9 mouse cellular contexts compared by ENCODE assay signal in the genomic region with DNA sequence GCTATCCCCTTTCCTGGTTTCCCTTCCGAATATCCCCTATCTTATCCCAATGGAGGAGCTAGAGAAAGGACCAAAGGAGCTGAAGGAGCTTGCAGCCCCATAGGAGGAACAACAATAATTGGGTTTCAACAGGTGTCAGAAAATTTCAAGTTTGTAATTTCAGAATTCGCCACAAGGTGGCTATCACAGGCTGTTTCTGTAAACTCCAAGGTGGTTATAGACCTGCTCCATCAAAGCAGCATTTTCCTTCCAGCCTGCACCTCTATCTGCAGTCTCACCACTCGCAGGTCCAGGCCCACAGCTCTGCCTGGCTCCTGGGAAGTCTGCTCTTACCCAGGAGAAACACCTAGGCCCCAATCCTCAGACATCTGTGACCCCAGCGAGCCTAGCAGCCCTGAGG. TPM values are rescaled to one million over a fixed set of nuclear protein-coding genes. Genes with fewer than 3 reads are reported as not detected.
A peak's percentile ranks its signal among the peaks of the same experiment; 100 is the strongest.
DNase-seq lines count a peak whose midpoint lies in the region; ATAC-seq and TF ChIP-seq lines count a peak whose summit lies in the region.
"Had no signal": no experiment of that assay in that cellular context is flagged by ENCODE, and none has a peak within 500 bp of the region (broad histone marks: within the 10 kb centered on the region; RNA-seq: fewer than 3 reads in every experiment).

No protein-coding gene starts in this region.

- no peaks in the 10 kb centered on the region for H3K27me3 ChIP-seq in hindbrain, embryonic 11.5 days (ENCODE audit: control insufficient read depth, insufficient read depth, low read length)
- H3K27me3 ChIP-seq in hindbrain, embryonic 12.5 days: no peaks in the 10 kb centered on the region
- no peaks in the 10 kb centered on the region for H3K27me3 ChIP-seq in heart, postnatal 0 days (ENCODE audit: control insufficient read depth, insufficient read depth, low read length)
- no peaks in the 10 kb centered on the region for H3K27me3 ChIP-seq in thymus, adult 2 months (ENCODE audit: control insufficient read depth, insufficient read depth, low read length)
- H3K27me3 ChIP-seq: neural tube, embryonic 13.5 days had no signal

- H3K4me3 ChIP-seq in hindbrain, embryonic 11.5 days (ENCODE audit: low read depth, low read length): no peak overlapping the region
- no peak overlapping the region for H3K4me3 ChIP-seq in hindbrain, embryonic 12.5 days
- no peak overlapping the region for H3K4me3 ChIP-seq in heart, postnatal 0 days (ENCODE audit: low read depth, low read length)
- no peak overlapping the region for H3K4me3 ChIP-seq in thymus, adult 2 months (ENCODE audit: control insufficient read depth, insufficient read depth, low read length)
- H3K4me3 ChIP-seq: neural tube, embryonic 13.5 days had no signal

- no peaks in the 10 kb centered on the region for H3K9me3 ChIP-seq in hindbrain, embryonic 11.5 days (ENCODE audit: control insufficient read depth, low read length)
- no peaks in the 10 kb centered on the region for H3K9me3 ChIP-seq in hindbrain, embryonic 12.5 days (replicated peaks)
- H3K9me3 ChIP-seq in heart, postnatal 0 days (replicated peaks; ENCODE audit: control insufficient read depth, low read length): no peaks in the 10 kb centered on the region
- H3K9me3 ChIP-seq: neural tube, embryonic 13.5 days had no signal

- TF ChIP-seq CTCF in heart, postnatal 0 days (IDR thresholded peaks at IDR 0.05; ENCODE audit: low read depth): peak; percentile 56
- TF ChIP-seq CTCF in thymus, adult 2 months (IDR thresholded peaks at IDR 0.05; ENCODE audit: borderline replicate concordance, control insufficient read depth, extremely low read depth, insufficient read depth, low read length, poor library complexity): no peak

- H3K36me3 ChIP-seq in hindbrain, embryonic 11.5 days (ENCODE audit: control insufficient read depth, insufficient read depth, low read length): no peaks in the 10 kb centered on the region
- no peaks in the 10 kb centered on the region for H3K36me3 ChIP-seq in hindbrain, embryonic 12.5 days
- no peaks in the 10 kb centered on the region for H3K36me3 ChIP-seq in heart, postnatal 0 days (replicated peaks; ENCODE audit: control insufficient read depth, insufficient read depth, low read length)
- no peaks in the 10 kb centered on the region for H3K36me3 ChIP-seq in thymus, adult 2 months (ENCODE audit: control insufficient read depth, insufficient read depth, low read length)
- H3K36me3 ChIP-seq: neural tube, embryonic 13.5 days had no signal

- ATAC-seq in hindbrain, embryonic 11.5 days (ENCODE audit: low FRiP score): no peak
- ATAC-seq in hindbrain, embryonic 12.5 days (ENCODE audit: low FRiP score): no peak
- peak; percentile 36; the same call in 1 of the 2 replicates for ATAC-seq in heart, postnatal 0 days (ENCODE audit: insufficient read depth, low read depth)
- peak; percentile 82 for ATAC-seq in megakaryocyte-erythroid progenitor cell, adult 5-6 weeks (replicated peaks; ENCODE audit: low FRiP score, low TSS enrichment, poor library complexity, severe bottlenecking)

- no peak overlapping the region for H3K9ac ChIP-seq in hindbrain, embryonic 11.5 days (ENCODE audit: low read depth, low read length)
- H3K9ac ChIP-seq in hindbrain, embryonic 12.5 days: no peak overlapping the region; the same call in 1 of the 2 replicates
- H3K9ac ChIP-seq in heart, postnatal 0 days (replicated peaks; ENCODE audit: low read depth, low read length): no peak overlapping the region
- H3K9ac ChIP-seq: neural tube, embryonic 13.5 days had no signal

- no peaks in the 10 kb centered on the region for H3K4me1 ChIP-seq in hindbrain, embryonic 11.5 days (replicated peaks; ENCODE audit: control insufficient read depth, insufficient read depth, low read length)
- H3K4me1 ChIP-seq in hindbrain, embryonic 12.5 days: no peaks in the 10 kb centered on the region
- H3K4me1 ChIP-seq in heart, postnatal 0 days (ENCODE audit: control insufficient read depth, insufficient read depth): no peaks in the 10 kb centered on the region
- H3K4me1 ChIP-seq in thymus, adult 2 months (replicated peaks; ENCODE audit: control insufficient read depth, insufficient read depth, low read length): no peaks in the 10 kb centered on the region
- H3K4me1 ChIP-seq: neural tube, embryonic 13.5 days had no signal

- no peak for TF ChIP-seq POLR2A in thymus, adult 2 months (IDR thresholded peaks at IDR 0.05; ENCODE audit: control insufficient read depth, extremely low read depth, insufficient read depth, low read length, poor library complexity)

- no peak overlapping the region for H3K4me2 ChIP-seq in hindbrain, embryonic 11.5 days (replicated peaks; ENCODE audit: low read depth, low read length)
- no peak overlapping the region for H3K4me2 ChIP-seq in hindbrain, embryonic 12.5 days (replicated peaks)
- no peak overlapping the region for H3K4me2 ChIP-seq in heart, postnatal 0 days (ENCODE audit: low read depth, low read length)
- H3K4me2 ChIP-seq: neural tube, embryonic 13.5 days had no signal

- WGBS in hindbrain, embryonic 11.5 days: 19% methylated on average over 4 of the region's 4 CpGs
- WGBS in hindbrain, embryonic 12.5 days: 12% methylated on average over 4 of the region's 4 CpGs
- 5% methylated on average over 4 of the region's 4 CpGs for WGBS in heart, postnatal 0 days
- WGBS in thymus, adult 2 months: 10% methylated on average over 4 of the region's 4 CpGs

- peak; percentile 58 for DNase-seq in hindbrain, embryonic 11.5 days (ENCODE audit: low spot score)
- DNase-seq in ES-CJ7 (ENCODE audit: low read depth, low spot score): peak; percentile 85
- DNase-seq in cerebellum, adult 8-10 months: peak; percentile 68
- DNase-seq in heart, postnatal 0 days (ENCODE audit: low spot score): peak; percentile 12
- peak; percentile 30 to 50 for DNase-seq in layer of hippocampus, postnatal 10 days (ENCODE audit: low spot score in 2 of 2)
- DNase-seq in thymus, adult 2 months: peak; percentile 49

- TF ChIP-seq EP300 in heart, postnatal 0 days (IDR thresholded peaks at IDR 0.05; ENCODE audit: low read depth): no peak

- no peak overlapping the region for H3K27ac ChIP-seq in hindbrain, embryonic 11.5 days (ENCODE audit: low read depth, low read length)
- no peak overlapping the region for H3K27ac ChIP-seq in hindbrain, embryonic 12.5 days
- H3K27ac ChIP-seq in heart, postnatal 0 days (ENCODE audit: low read depth): no peak overlapping the region
- no peak overlapping the region for H3K27ac ChIP-seq in thymus, adult 2 months (ENCODE audit: control insufficient read depth, insufficient read depth, low read length)
- H3K27ac ChIP-seq: neural tube, embryonic 13.5 days had no signal

RNA-seq across cellular contexts. Expression of gene Vmn1r236, which starts 10.6 kb away (rescaled TPM):
- polyA plus RNA-seq in hindbrain, embryonic 11.5 days (2014; fragmentation: Nextera tagmentation; extraction: Ambion mirVana): not detected in 2 replicates
- not detected in 2 replicates for polyA plus RNA-seq in hindbrain, embryonic 12.5 days (2016; fragmentation: Nextera tagmentation; extraction: Ambion mirVana)
- total RNA-seq in heart, postnatal 0 days (2014; rRNA removed; ENCODE audit: low replicate concordance): not detected in 2 replicates
- not detected in 2 replicates for polyA plus RNA-seq in heart, postnatal 0 days (2015; fragmentation: Nextera tagmentation; extraction: Ambion mirVana)
- total RNA-seq in layer of hippocampus, postnatal 10 days (2021): not detected
- total RNA-seq in megakaryocyte-erythroid progenitor cell, adult 5-6 weeks (2014; fragmentation: Nextera tagmentation): not detected in 2 replicates
- not detected in 2 replicates for total RNA-seq in megakaryocyte-erythroid progenitor cell, adult 5-6 weeks (2017)
- not detected in 2 replicates for polyA plus RNA-seq in thymus, adult 2 months (2012; rRNA removed)
- polyA plus RNA-seq: neural tube, embryonic 13.5 days had no signal

RNA-seq across cellular contexts. Expression of gene Vmn1r235, which starts 15.9 kb away (rescaled TPM):
- not detected in 2 replicates for polyA plus RNA-seq in hindbrain, embryonic 11.5 days (2014; fragmentation: Nextera tagmentation; extraction: Ambion mirVana)
- polyA plus RNA-seq in hindbrain, embryonic 12.5 days (2016; fragmentation: Nextera tagmentation; extraction: Ambion mirVana): not detected in 2 replicates
- not detected in 2 replicates for total RNA-seq in heart, postnatal 0 days (2014; rRNA removed; ENCODE audit: low replicate concordance)
- not detected in 2 replicates for polyA plus RNA-seq in heart, postnatal 0 days (2015; fragmentation: Nextera tagmentation; extraction: Ambion mirVana)
- not detected for total RNA-seq in layer of hippocampus, postnatal 10 days (2021)
- not detected in 2 replicates for total RNA-seq in megakaryocyte-erythroid progenitor cell, adult 5-6 weeks (2014; fragmentation: Nextera tagmentation)
- total RNA-seq in megakaryocyte-erythroid progenitor cell, adult 5-6 weeks (2017): not detected in 2 replicates
- not detected in 2 replicates for polyA plus RNA-seq in thymus, adult 2 months (2012; rRNA removed)
- polyA plus RNA-seq: neural tube, embryonic 13.5 days had no signal

RNA-seq across cellular contexts. Expression of gene Vmn1r237, which starts 39.6 kb away (rescaled TPM):
- polyA plus RNA-seq in hindbrain, embryonic 11.5 days (2014; fragmentation: Nextera tagmentation; extraction: Ambion mirVana): not detected in 2 replicates
- not detected in 2 replicates for polyA plus RNA-seq in hindbrain, embryonic 12.5 days (2016; fragmentation: Nextera tagmentation; extraction: Ambion mirVana)
- not detected in 2 replicates for total RNA-seq in heart, postnatal 0 days (2014; rRNA removed; ENCODE audit: low replicate concordance)
- polyA plus RNA-seq in heart, postnatal 0 days (2015; fragmentation: Nextera tagmentation; extraction: Ambion mirVana): not detected in 2 replicates
- not detected for total RNA-seq in layer of hippocampus, postnatal 10 days (2021)
- total RNA-seq in megakaryocyte-erythroid progenitor cell, adult 5-6 weeks (2014; fragmentation: Nextera tagmentation): not detected in 2 replicates
- not detected in 2 replicates for total RNA-seq in megakaryocyte-erythroid progenitor cell, adult 5-6 weeks (2017)
- polyA plus RNA-seq in thymus, adult 2 months (2012; rRNA removed): not detected in 2 replicates
- polyA plus RNA-seq: neural tube, embryonic 13.5 days had no signal

RNA-seq across cellular contexts. Expression of gene Vmn1r234, which starts 46.2 kb away (rescaled TPM):
- polyA plus RNA-seq in hindbrain, embryonic 11.5 days (2014; fragmentation: Nextera tagmentation; extraction: Ambion mirVana): not detected in 2 replicates
- not detected in 2 replicates for polyA plus RNA-seq in hindbrain, embryonic 12.5 days (2016; fragmentation: Nextera tagmentation; extraction: Ambion mirVana)
- total RNA-seq in heart, postnatal 0 days (2014; rRNA removed; ENCODE audit: low replicate concordance): not detected in 2 replicates
- not detected in 2 replicates for polyA plus RNA-seq in heart, postnatal 0 days (2015; fragmentation: Nextera tagmentation; extraction: Ambion mirVana)
- total RNA-seq in layer of hippocampus, postnatal 10 days (2021): not detected
- not detected in 2 replicates for total RNA-seq in megakaryocyte-erythroid progenitor cell, adult 5-6 weeks (2014; fragmentation: Nextera tagmentation)
- total RNA-seq in megakaryocyte-erythroid progenitor cell, adult 5-6 weeks (2017): not detected in 2 replicates
- polyA plus RNA-seq in thymus, adult 2 months (2012; rRNA removed): not detected in 2 replicates
- polyA plus RNA-seq: neural tube, embryonic 13.5 days had no signal

Comparison
In these comparisons a context has a peak if more than half of its experiments do, and no peak if none do; other contexts are left out.
1. ATAC-seq: peak in heart, postnatal 0 days (single experiment) and megakaryocyte-erythroid progenitor cell, adult 5-6 weeks (single experiment); none in hindbrain, embryonic 11.5 days (single experiment) and hindbrain, embryonic 12.5 days (single experiment).
2. DNase-seq: peak in every context shown above with its lines; median percentile 85 in ES-CJ7; 68 in cerebellum, adult 8-10 months; 58 in hindbrain, embryonic 11.5 days; 49 in thymus, adult 2 months; 40 in layer of hippocampus, postnatal 10 days; 12 in heart, postnatal 0 days.